ENCODE assay signal across 19 mouse cellular contexts in the genomic region with DNA sequence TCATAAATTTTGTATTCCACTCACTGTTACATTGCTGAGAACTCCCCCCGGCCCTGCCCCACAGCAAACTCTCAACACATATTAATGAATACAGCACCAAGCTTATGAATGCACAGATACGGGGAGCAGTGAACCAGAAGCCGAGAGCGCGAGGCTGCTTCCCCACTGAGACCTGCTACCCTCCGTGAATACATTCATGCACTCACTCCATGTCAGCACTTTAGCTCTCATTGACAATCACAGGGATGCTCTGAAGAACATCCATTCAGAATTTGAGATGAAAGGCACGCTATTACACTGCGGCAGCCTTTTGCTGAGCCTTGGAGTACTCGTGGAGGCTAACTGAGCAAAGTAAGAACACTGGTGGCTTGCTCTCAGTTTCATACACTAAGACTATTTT.
A peak's percentile ranks its signal among the peaks of the same experiment; 100 is the strongest.
DNase-seq lines count a peak whose midpoint lies in the region; ATAC-seq lines count a peak whose summit lies in the region.
"Had no signal": no experiment of that assay in that cellular context is flagged by ENCODE, and none has a peak within 500 bp of the region (broad histone marks: within the 10 kb centered on the region; RNA-seq: fewer than 3 reads in every experiment).

No protein-coding gene starts in this region.

- 19% methylated on average over 9 of the region's 9 CpGs for WGBS in forebrain, embryonic 12.5 days
- 25% methylated on average over 9 of the region's 9 CpGs for WGBS in hindbrain, embryonic 14.5 days
- WGBS in midbrain, embryonic 16.5 days = 11% methylated on average over 9 of the region's 9 CpGs
- WGBS in heart, embryonic 10.5 days = 84% methylated on average over 9 of the region's 9 CpGs

- ATAC-seq in frontal cortex, adult (ENCODE audit: low TSS enrichment) = peak; percentile 48
- ATAC-seq in forebrain, embryonic 12.5 days (ENCODE audit: low FRiP score) = peak; percentile 77
- ATAC-seq in hindbrain, embryonic 14.5 days (ENCODE audit: low FRiP score) = no peak
- ATAC-seq in midbrain, embryonic 16.5 days = peak; percentile 69
- ATAC-seq in megakaryocyte, adult 5-6 weeks (ENCODE audit: poor library complexity, severe bottlenecking) = no peak

- peaks cover 36% of the 10 kb centered on the region for H3K36me3 ChIP-seq in forebrain, embryonic 12.5 days (replicated peaks)
- peaks cover 67% of the 10 kb centered on the region for H3K36me3 ChIP-seq in hindbrain, embryonic 14.5 days (replicated peaks; ENCODE audit: control insufficient read depth, insufficient read depth)
- peaks cover 25% of the 10 kb centered on the region for H3K36me3 ChIP-seq in midbrain, embryonic 16.5 days (ENCODE audit: control insufficient read depth, insufficient read depth, low read length)
- no peaks in the 10 kb centered on the region for H3K36me3 ChIP-seq in heart, embryonic 10.5 days
- H3K36me3 ChIP-seq: heart, embryonic 15.5 days had no signal

- no peak overlapping the region for H3K4me2 ChIP-seq in forebrain, embryonic 12.5 days
- H3K4me2 ChIP-seq in hindbrain, embryonic 14.5 days (replicated peaks) = no peak overlapping the region
- H3K4me2 ChIP-seq in midbrain, embryonic 16.5 days (ENCODE audit: low read length) = no peak overlapping the region
- H3K4me2 ChIP-seq: heart, embryonic 15.5 days had no signal

- peaks cover 14% of the 10 kb centered on the region for H3K4me1 ChIP-seq in forebrain, embryonic 12.5 days
- H3K4me1 ChIP-seq in hindbrain, embryonic 14.5 days (replicated peaks; ENCODE audit: control insufficient read depth, insufficient read depth, low read length) = 0 out of 2 replicates have a peak, but pooled peaks cover under 1% of the 10 kb centered on the region
- H3K4me1 ChIP-seq in midbrain, embryonic 16.5 days (ENCODE audit: control insufficient read depth, insufficient read depth, low read length) = 0 out of 2 replicates have a peak, but pooled peaks cover 2% of the 10 kb centered on the region
- H3K4me1 ChIP-seq in heart, embryonic 10.5 days = no peaks in the 10 kb centered on the region
- H3K4me1 ChIP-seq: heart, embryonic 15.5 days had no signal

- no peak overlapping the region for H3K27ac ChIP-seq in forebrain, embryonic 12.5 days
- 0 out of 2 replicates have a peak overlapping the region, but pooled peaks have one; percentile 3 for H3K27ac ChIP-seq in hindbrain, embryonic 14.5 days
- no peak overlapping the region for H3K27ac ChIP-seq in midbrain, embryonic 16.5 days (ENCODE audit: low read length)
- H3K27ac ChIP-seq in heart, embryonic 10.5 days = no peak overlapping the region
- H3K27ac ChIP-seq: heart, embryonic 15.5 days had no signal

- H3K9me3 ChIP-seq in forebrain, embryonic 12.5 days = no peaks in the 10 kb centered on the region
- H3K9me3 ChIP-seq in hindbrain, embryonic 14.5 days (ENCODE audit: control insufficient read depth, low read length) = no peaks in the 10 kb centered on the region
- H3K9me3 ChIP-seq in midbrain, embryonic 16.5 days (replicated peaks; ENCODE audit: control insufficient read depth, low read length, poor library complexity, severe bottlenecking) = no peaks in the 10 kb centered on the region
- H3K9me3 ChIP-seq in heart, embryonic 10.5 days = no peaks in the 10 kb centered on the region
- H3K9me3 ChIP-seq: heart, embryonic 15.5 days had no signal

- H3K9ac ChIP-seq in forebrain, embryonic 12.5 days = no peak overlapping the region
- no peak overlapping the region for H3K9ac ChIP-seq in hindbrain, embryonic 14.5 days
- no peak overlapping the region for H3K9ac ChIP-seq in midbrain, embryonic 16.5 days (ENCODE audit: low read depth, low read length)
- H3K9ac ChIP-seq: heart, embryonic 15.5 days had no signal

- no peak for DNase-seq in frontal cortex, postnatal 14 days (ENCODE audit: low spot score in 2 of 2)
- DNase-seq in hindbrain, embryonic 14.5 days (ENCODE audit: low spot score) = no peak
- no peak for DNase-seq in heart, embryonic 10.5 days (ENCODE audit: low spot score)
- no peak for DNase-seq in adrenal gland, postnatal 4 days (ENCODE audit: low spot score in 2 of 2)
- DNase-seq: adrenal gland, postnatal 10 days; cerebellum, adult 9-10 months; heart, adult 18-20 months; kidney, adult 18-20 months; kidney, postnatal 10 days; layer of hippocampus, adult 9-11 months; liver; lung, adult 18-20 months; right cerebral cortex, adult 18-20 months; thymus, adult 18-20 months had no signal

- H3K4me3 ChIP-seq in forebrain, embryonic 12.5 days (replicated peaks) = no peak overlapping the region
- H3K4me3 ChIP-seq in hindbrain, embryonic 14.5 days (replicated peaks; ENCODE audit: low read length) = no peak overlapping the region
- H3K4me3 ChIP-seq in midbrain, embryonic 16.5 days (ENCODE audit: low read depth, low read length) = no peak overlapping the region
- no peak overlapping the region for H3K4me3 ChIP-seq in heart, embryonic 10.5 days
- H3K4me3 ChIP-seq: heart, embryonic 15.5 days had no signal

- H3K27me3 ChIP-seq in forebrain, embryonic 12.5 days = no peaks in the 10 kb centered on the region
- H3K27me3 ChIP-seq in hindbrain, embryonic 14.5 days (ENCODE audit: control insufficient read depth, insufficient read depth, low read length) = no peaks in the 10 kb centered on the region
- no peaks in the 10 kb centered on the region for H3K27me3 ChIP-seq in midbrain, embryonic 16.5 days (ENCODE audit: control insufficient read depth, insufficient read depth, low read depth, low read length)
- H3K27me3 ChIP-seq in heart, embryonic 10.5 days (ENCODE audit: insufficient read depth, poor library complexity, severe bottlenecking) = no peaks in the 10 kb centered on the region
- H3K27me3 ChIP-seq: heart, embryonic 15.5 days had no signal

Comparison
In these comparisons a context has a peak if more than half of its experiments do, and no peak if none do; other contexts are left out.
1. ATAC-seq: peak in frontal cortex, adult (single experiment), forebrain, embryonic 12.5 days (single experiment) and midbrain, embryonic 16.5 days (single experiment); none in hindbrain, embryonic 14.5 days (single experiment) and megakaryocyte, adult 5-6 weeks (single experiment).